Mouse (Mus musculus): ENCODE measurements around the gene Slc25a47.

Slc25a47 gene

GRCm38 (mm10) chr12:108835840-108836409, at the start of gene Slc25a47, which contains the start of gene Slc25a29:
Slc25a47 (plus strand) TSS chr12:108836046.
Slc25a29 (minus strand) TSS chr12:108835883.
- DNase-seq (ENCODE audit: low read depth, low spot score) = peak; percentile 96

GRCm38 (mm10) chr12:108787329-108787728, 48.5 kb upstream of the Slc25a47 start:
- no peak for DNase-seq (ENCODE audit: low read depth, low spot score)

GRCm38 (mm10) chr12:108792152-108792545, 43.7 kb upstream of the Slc25a47 start:
- peak; percentile 92 for DNase-seq (ENCODE audit: low read depth, low spot score)

GRCm38 (mm10) chr12:108792546-108793452, 43.0 kb upstream of the Slc25a47 start, which contains the start of gene Yy1:
Yy1 (plus strand) TSS chr12:108792973.
- DNase-seq (ENCODE audit: low read depth, low spot score) = peak; percentile 99

GRCm38 (mm10) chr12:108793453-108793941, 42.3 kb upstream of the Slc25a47 start:
- DNase-seq (ENCODE audit: low read depth, low spot score) = peak; percentile 45

- DNase-seq (ENCODE audit: low read depth, low spot score) = peak; percentile 84
These were observed 41.7 kb upstream of the Slc25a47 start for GRCm38 (mm10) chr12:108794078-108794711.

GRCm38 (mm10) chr12:108794979-108795537, 40.8 kb upstream of the Slc25a47 start:
- peak; percentile 17 for DNase-seq (ENCODE audit: low read depth, low spot score)

GRCm38 (mm10) chr12:108801613-108802012, 34.2 kb upstream of the Slc25a47 start:
- DNase-seq (ENCODE audit: low read depth, low spot score) = no peak

GRCm38 (mm10) chr12:108804388-108804787, 31.5 kb upstream of the Slc25a47 start:
- DNase-seq (ENCODE audit: low read depth, low spot score) = no peak

- no peak for DNase-seq (ENCODE audit: low read depth, low spot score)
These were observed 27.4 kb upstream of the Slc25a47 start for GRCm38 (mm10) chr12:108808465-108808864.

- DNase-seq (ENCODE audit: low read depth, low spot score) = no peak
These were observed 26.1 kb upstream of the Slc25a47 start for GRCm38 (mm10) chr12:108809771-108810170.

GRCm38 (mm10) chr12:108810309-108810708, 25.5 kb upstream of the Slc25a47 start:
- DNase-seq (ENCODE audit: low read depth, low spot score) = no peak

- DNase-seq (ENCODE audit: low read depth, low spot score) = peak; percentile 45
These were observed 24.7 kb upstream of the Slc25a47 start for GRCm38 (mm10) chr12:108811133-108811532.

GRCm38 (mm10) chr12:108812463-108812862, 23.4 kb upstream of the Slc25a47 start:
- DNase-seq (ENCODE audit: low read depth, low spot score) = no peak

GRCm38 (mm10) chr12:108814470-108814869, 21.4 kb upstream of the Slc25a47 start:
- DNase-seq (ENCODE audit: low read depth, low spot score) = no peak

- DNase-seq (ENCODE audit: low read depth, low spot score) = no peak
These were observed 19.3 kb upstream of the Slc25a47 start for GRCm38 (mm10) chr12:108816569-108816968.

- DNase-seq (ENCODE audit: low read depth, low spot score) = no peak
These were observed 15.4 kb upstream of the Slc25a47 start for GRCm38 (mm10) chr12:108820461-108820860.

GRCm38 (mm10) chr12:108823036-108823435, 12.8 kb upstream of the Slc25a47 start:
- DNase-seq (ENCODE audit: low read depth, low spot score) = no peak

GRCm38 (mm10) chr12:108824225-108824874, 11.5 kb upstream of the Slc25a47 start:
- no peak for DNase-seq (ENCODE audit: low read depth, low spot score)

GRCm38 (mm10) chr12:108825561-108826224, 10.2 kb upstream of the Slc25a47 start:
- DNase-seq (ENCODE audit: low read depth, low spot score) = no peak

All from A20 (cell line).